Mouse (Mus musculus): ENCODE data around the gene 4931422A03Rik. TPM values are rescaled to one million over a fixed set of nuclear protein-coding genes. Genes with fewer than 3 reads are reported as not detected.

The 4931422A03Rik gene
- total RNA-seq (2023) = 1 to 10 TPM in 1 of 2 experiments, not detected in 1; 1.7 TPM

DNA sequence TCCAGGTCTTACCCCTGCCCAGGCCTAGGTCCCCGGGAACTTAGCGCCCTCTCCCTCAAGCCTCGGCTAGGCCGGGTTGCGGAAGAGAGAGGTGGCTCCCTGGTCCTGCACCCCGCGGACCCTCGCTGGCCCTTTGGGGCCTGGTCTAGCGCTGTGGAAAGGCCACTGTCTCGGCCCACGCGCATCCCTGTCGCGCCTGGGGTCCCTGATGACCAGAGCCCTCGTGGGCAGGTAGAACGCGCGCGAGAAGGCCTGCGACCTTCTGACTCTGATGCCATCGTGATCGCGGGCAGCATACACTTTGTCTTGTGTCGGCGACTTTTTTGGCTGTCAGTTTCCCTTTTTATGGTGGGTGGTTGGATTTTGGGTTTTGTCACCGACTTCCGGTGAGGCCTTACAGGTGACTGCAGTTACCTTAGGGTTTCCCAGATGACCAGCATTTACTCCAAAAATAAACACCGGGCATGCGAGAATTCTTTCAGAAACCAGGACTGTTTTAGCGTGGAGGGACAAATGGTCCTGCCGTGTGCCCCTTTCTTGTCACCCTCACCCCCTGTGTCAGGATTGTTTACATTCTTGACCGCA, at the start of gene 4931422A03Rik:
Gene 4931422A03Rik, minus strand, starts transcription at position 223 of the 585 bp plus-strand sequence.

DNA sequence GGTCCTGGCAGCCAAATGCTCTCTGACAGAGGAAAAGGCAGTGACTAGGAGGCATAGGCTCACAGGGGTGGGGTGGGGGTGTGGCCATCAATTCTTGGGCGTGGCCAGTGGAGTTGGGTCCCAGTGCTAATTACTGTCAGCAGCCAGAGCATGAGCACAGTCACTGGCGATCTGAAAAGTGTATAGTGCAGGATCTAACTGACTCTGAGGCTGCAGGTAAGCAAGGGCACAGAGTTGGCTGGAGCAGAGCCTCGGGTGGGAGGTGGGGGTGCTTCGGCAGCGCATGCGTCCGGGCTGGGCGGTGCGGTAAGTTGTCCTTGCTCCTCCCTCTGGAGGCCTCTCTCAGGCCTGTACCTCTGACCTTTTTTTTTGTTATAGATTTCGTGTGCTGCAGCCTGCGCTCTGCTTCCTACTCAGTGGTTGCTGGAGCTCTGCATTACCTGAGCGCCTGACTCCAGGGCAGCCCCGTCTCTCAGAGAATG, 41.6 kb upstream of the 4931422A03Rik start, which contains the start of gene Cd59b:
Gene Cd59b, plus strand, starts transcription at position 146 of the 482 bp plus-strand sequence.

DNA sequence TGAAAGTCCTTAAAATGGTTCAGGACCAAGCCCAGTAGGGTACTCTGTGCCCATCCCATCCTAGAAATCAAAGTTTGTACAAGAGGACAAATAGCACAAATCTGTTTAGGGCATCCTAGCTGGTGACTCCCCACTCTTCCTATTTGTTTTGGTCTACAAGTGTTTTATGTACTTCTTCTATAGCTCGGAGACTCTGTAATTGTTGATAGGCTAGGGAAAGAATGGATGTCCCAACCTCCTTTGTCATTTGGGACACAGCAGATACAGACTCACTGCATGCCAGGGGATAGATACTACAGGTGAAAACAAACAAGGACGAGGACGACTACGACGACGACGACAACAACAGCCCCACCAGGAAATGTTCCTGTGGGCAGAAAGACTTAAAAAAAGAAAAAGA, 40.3 kb upstream of the 4931422A03Rik start, which contains the start of gene Gm10799:
Gene Gm10799, minus strand, starts transcription at position 101 of the 400 bp plus-strand sequence.

DNA sequence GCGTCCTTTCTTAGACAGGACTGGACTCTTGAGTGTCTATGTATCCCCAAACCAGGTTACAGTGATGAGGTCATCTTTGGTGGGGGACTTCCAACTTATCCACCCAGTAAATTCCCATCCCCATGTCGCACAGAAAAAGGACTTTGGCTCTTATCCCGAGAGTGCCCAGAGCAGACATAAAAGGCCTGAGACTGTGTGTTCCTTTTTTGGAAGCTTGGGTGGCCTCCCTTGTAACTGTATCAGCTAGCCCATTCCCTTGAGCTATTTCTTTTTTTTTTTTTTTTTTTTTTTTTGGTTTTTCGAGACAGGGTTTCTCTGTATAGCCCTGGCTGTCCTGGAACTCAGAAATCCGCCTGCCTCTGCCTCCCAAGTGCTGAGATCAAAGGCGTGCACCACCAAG, 37.4 kb upstream of the 4931422A03Rik start, which contains the start of gene Gm10912:
Gene Gm10912, plus strand, starts transcription at position 301 of the 400 bp plus-strand sequence.

DNA sequence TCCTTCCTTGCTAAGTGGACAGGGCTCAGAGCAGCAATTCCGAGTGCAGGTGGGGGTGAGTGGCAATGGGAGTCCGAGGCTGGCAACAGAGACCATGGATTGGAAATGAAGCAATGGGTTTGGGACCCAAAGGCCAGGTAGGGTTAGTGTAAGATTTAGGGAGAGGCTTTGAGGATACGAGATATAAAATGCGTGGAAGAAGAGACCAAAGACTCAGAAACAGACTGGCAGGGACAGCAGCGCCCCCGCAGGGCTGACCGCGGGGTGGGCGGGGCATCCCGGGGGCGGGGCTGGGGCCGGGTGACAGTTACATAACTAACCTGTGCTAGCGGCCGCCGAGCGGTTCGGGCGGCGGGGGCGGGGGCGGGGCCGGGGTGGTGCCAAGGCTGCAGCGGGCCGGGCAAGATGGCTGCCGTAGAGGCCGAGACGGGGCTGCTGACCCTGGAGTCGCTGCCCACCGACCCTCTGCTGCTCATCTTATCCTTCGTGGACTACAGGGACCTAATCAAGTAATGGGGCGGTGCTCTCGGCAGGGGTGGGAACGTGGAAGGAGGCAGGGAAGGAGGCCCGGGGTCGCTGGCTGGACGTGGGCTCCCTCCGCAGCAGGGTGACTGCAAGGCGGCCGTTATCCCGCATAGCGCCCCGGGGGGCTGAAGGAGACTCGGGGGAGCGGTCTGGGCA, 563 bp downstream of the 4931422A03Rik start, which contains the start of gene Fbxo3:
Gene Fbxo3, plus strand, starts transcription at position 264 of the 681 bp plus-strand sequence.

DNA sequence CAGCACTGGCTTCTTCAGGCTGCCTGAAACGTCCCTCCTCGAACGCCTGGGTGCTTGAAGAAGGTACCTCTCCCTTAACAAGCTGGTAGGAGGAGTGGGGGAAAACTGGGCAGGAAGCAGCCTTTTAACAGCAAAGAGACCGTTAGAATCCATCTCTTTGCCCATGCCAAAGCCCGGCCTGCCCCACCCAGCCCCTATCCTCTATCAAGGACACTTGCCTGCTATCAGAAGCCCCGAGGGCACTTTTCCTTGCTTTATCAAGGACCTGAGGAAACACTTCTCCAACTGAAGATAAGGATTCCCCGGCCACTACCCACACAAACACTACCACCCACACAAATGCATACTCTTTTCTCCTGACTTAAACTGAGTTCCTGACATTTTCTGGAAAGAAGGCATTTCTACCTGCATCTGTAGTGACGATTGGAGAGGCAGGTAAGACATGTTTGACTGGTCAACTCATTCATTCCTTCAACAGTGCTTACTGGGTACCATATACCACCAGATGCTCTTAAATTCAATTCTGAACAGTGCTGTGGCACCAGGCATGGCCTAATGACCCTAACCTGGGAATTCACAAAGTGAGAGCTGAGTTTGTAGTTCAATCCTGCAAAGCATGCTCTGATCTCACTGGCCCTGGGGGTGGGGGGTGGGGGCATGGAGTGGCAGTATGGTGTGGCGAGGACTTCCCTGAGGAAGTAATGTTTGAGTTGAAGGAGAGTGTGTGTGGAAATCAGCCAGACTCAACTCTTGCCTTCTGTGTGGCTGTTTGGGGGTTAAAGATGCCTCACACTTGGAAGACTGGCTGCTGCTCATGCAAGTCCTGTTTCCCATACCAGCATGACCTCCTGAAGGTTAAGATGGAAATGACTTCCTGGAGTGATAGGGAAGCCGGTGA, 70.3 kb downstream of the 4931422A03Rik start, which contains the start of gene Lmo2:
Gene Lmo2, plus strand, starts transcription at position 338 of the 898 bp plus-strand sequence.

Other genes starting within 250 kb of the 4931422A03Rik start
- 100 to 1,000 TPM; 366 to 383 TPM for gene Caprin1, start 230.7 kb downstream of the 4931422A03Rik start, total RNA-seq (2023)
- 100 to 1,000 TPM; 229 to 261 TPM for gene Lmo2, start 70.4 kb downstream of the 4931422A03Rik start, total RNA-seq (2023)
- gene Fbxo3, start 640 bp downstream of the 4931422A03Rik start, total RNA-seq (2023) = 10 to 100 TPM; 25.8 to 28.7 TPM
- gene Gm10912, start 37.5 kb upstream of the 4931422A03Rik start, total RNA-seq (2023) = under 1 TPM; 0.89 to 0.96 TPM
- not detected for gene Gm10799, start 40.2 kb upstream of the 4931422A03Rik start, total RNA-seq (2023)
- 1 to 10 TPM; 1.5 to 3.0 TPM for gene Cd59b, start 41.5 kb upstream of the 4931422A03Rik start, total RNA-seq (2023)
- gene Cd59a, start 67.4 kb upstream of the 4931422A03Rik start, total RNA-seq (2023) = under 1 TPM; 0.87 to 0.98 TPM
- not detected for gene A930018P22Rik, start 94.4 kb upstream of the 4931422A03Rik start, total RNA-seq (2023)